Mouse (Mus musculus) erythroid progenitor cell, adult 5-6 weeks (primary cell): ENCODE results near the gene Habp4. TPM values are rescaled to one million over a fixed set of nuclear protein-coding genes. Genes with fewer than 3 reads are reported as not detected.

Experiments
- ATAC-seq: replicated peaks from 2 replicates; pipeline ENCODE4 v1.8.0; 2016; ENCODE audit warnings: moderate number of reproducible peaks, mild to moderate bottlenecking, moderate TSS enrichment, inconsistent platforms; ENCODE audit not compliant: poor library complexity, low FRiP score, severe bottlenecking
- total RNA-seq, 2 experiments: library from RNA; stranded (forward) in 1 of 2; stranded (reverse) in 1 of 2; fragments of 150-400 nt in 1 of 2; fragments of 186-747, 209-891 nt in 1 of 2; gene quantifications; 2 replicates each; pipeline versions ENCODE4 v1.2.3 to v1.2.4; 2015 to 2017; ENCODE audit warnings: low replicate concordance in 2 of 2

The Habp4 gene
- total RNA-seq, 2 experiments from 2014 or later: 7.3 to 15.9 TPM

- no peak for ATAC-seq
Measured at GRCm38 (mm10) chr13:64226725-64227124, 65.1 kb downstream of the Habp4 start.

DNA sequence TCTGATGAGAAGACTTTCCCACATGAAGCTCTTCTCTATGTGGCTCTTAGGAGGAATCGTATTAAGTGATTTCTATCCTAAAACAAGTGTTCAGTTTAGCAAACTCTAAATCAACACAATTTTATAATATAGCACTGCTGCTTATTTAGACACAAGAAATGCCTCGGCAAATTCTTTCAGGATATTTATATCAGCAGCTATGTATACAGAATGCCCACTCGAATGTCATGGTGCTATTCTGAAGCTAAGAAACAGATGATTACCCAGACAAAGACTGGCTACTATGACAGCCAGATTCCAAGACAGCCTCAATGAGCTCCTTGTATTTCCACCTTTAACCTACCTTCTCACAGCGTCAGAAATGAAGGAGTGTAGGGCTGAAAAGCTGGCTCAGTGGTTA is 71.5 kb downstream of the Habp4 start:
- no peak for ATAC-seq

GRCm38 (mm10) chr13:64235062-64235715 is 73.6 kb downstream of the Habp4 start:
- no peak for ATAC-seq

DNA sequence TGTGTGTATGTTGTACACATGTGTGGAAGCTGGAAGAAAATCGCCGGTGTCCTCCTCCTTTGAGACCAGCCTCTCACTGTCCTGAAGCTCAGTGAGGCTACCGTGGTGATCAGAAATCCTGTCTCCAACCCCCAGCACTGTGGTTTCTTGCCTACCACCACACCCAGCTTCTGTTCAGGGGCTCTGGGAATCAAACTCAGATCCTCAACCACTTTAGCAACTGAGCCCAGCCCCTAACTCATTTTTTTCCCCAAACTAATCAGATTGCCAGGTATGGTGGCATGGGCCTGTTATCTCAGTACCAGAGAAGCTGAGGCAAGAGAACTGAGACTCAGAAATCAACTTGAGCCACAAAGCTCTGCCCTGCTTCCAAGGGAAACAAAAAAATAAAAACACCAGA is 74.2 kb downstream of the Habp4 start:
- ATAC-seq: no peak

Other genes starting within 250 kb of the Habp4 start
- gene Hsd17b3, start 72.6 kb upstream of the Habp4 start, total RNA-seq (2015; ENCODE audit: low replicate concordance): not detected in 2 replicates
- not detected in 2 replicates for gene Hsd17b3, start 72.6 kb upstream of the Habp4 start, total RNA-seq (2017; ENCODE audit: low replicate concordance)
- 2.5 and 10.5 TPM in 2 replicates for gene Slc35d2, start 32.5 kb upstream of the Habp4 start, total RNA-seq (2015; ENCODE audit: low replicate concordance)
- 0.26 and 4.8 TPM in 2 replicates for gene Slc35d2, start 32.5 kb upstream of the Habp4 start, total RNA-seq (2017; ENCODE audit: low replicate concordance)
- 71.0 and 93.5 TPM in 2 replicates for gene Zfp367, start 8.6 kb upstream of the Habp4 start, total RNA-seq (2015; ENCODE audit: low replicate concordance)
- gene Zfp367, start 8.6 kb upstream of the Habp4 start, total RNA-seq (2017; ENCODE audit: low replicate concordance): 103 and 120 TPM in 2 replicates
- 0.42 and 0.72 TPM in 2 replicates for gene Cdc14b, start 113.5 kb downstream of the Habp4 start, total RNA-seq (2015; ENCODE audit: low replicate concordance)
- 2.7 TPM in 1 of 2 replicates, not detected in the other for gene Cdc14b, start 113.5 kb downstream of the Habp4 start, total RNA-seq (2017; ENCODE audit: low replicate concordance)
- gene Aaed1, start 150.9 kb downstream of the Habp4 start, total RNA-seq (2015; ENCODE audit: low replicate concordance): 4.2 and 11.9 TPM in 2 replicates
- 6.2 and 10.5 TPM in 2 replicates for gene Aaed1, start 150.9 kb downstream of the Habp4 start, total RNA-seq (2017; ENCODE audit: low replicate concordance)
- 2.1 and 7.9 TPM in 2 replicates for gene Ctsl, start 209.1 kb downstream of the Habp4 start, total RNA-seq (2015; ENCODE audit: low replicate concordance)
- gene Ctsl, start 209.1 kb downstream of the Habp4 start, total RNA-seq (2017; ENCODE audit: low replicate concordance): 11.1 and 20.3 TPM in 2 replicates